Mouse (Mus musculus) cerebellum, adult 11-12 months (tissue): ENCODE measurements around the gene Slc10a4.
"Not testable (repeated sequence)": the region's sequence is repeated elsewhere in the genome, so short reads cannot be mapped to it uniquely, and the experiment has no call there.

Experiments
- DNase-seq: peaks from one replicate; pipeline ENCODE4 v3.0.0; 2022

The Slc10a4 gene

DNA sequence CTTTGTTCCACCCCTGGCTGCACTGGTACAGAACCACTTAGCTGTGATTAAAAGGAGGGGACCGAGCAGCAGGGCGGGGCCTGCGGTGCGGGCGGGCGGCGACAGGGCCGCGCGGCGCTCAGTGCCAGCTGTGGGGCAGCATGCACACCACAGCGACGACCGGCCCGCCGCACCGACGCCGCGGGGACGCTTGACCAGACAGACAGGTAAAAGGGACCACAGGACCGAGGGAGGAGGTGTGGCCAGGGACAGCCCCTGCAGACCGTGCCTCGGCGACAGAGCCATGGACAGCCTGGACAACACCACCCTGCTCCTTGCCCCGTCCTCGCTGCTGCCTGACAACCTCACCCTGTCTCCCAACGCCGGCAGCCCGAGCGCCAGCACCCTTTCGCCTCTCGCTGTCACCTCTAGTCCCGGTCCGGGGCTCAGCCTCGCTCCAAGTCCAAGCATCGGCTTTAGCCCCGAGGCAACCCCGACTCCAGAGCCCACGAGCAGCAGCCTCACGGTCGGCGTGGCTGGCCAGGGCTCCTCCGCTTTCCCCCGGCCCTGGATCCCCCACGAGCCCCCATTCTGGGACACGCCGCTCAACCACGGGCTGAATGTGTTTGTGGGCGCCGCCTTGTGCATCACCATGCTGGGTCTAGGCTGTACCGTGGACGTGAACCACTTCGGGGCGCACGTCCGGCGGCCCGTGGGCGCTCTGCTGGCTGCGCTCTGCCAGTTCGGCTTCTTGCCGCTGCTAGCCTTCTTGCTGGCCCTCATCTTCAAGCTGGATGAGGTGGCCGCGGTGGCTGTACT lies at the start of gene Slc10a4:
Gene Slc10a4, plus strand, starts transcription at position 100 of the 798 bp plus-strand sequence.
- DNase-seq = no peak

DNA sequence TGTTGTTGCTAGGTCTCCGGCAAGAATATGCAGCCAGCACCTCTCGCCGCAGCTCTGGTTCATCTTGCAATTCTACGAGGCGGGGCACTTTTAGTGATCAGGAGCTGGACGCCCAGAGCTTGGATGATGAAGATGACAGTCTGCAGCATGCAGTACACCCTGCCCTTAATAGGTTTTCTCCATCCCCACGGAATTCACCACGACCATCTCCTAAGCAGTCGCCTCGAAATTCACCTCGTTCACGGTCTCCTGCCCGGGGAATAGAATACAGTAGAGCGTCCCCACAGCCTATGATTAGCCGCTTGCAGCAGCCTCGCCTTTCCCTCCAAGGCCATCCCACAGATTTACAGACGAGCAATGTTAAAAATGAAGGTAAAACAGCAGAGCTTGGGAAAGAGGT lies 49.4 kb upstream of the Slc10a4 start:
- DNase-seq = no peak

GRCm38 (mm10) chr5:72960096-72960495 lies 46.6 kb upstream of the Slc10a4 start:
- no peak for DNase-seq

GRCm38 (mm10) chr5:72965706-72966105 lies 41.0 kb upstream of the Slc10a4 start:
- no peak for DNase-seq

GRCm38 (mm10) chr5:72972435-72972834 lies 34.2 kb upstream of the Slc10a4 start:
- DNase-seq = no peak

DNA sequence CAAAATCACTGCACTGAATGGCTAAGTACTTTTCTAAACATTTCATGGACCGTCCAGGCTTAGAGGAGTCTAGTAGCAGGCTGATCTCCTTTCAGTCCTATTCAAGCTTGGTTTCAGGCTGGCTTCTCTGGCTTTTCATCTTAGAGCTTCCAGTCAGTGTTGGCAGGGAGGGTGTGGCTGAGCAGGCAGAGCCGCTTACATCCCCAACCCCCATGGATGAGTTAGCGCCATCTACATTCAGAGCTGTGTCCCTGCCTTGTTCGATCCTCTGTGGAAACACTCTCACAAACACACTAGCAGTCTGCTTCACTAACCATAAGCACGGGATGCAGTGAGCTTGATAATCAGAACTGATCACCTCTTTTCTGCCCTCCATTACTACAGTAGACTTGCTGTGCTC lies 33.7 kb upstream of the Slc10a4 start:
- no peak for DNase-seq

GRCm38 (mm10) chr5:72974602-72975001 lies 32.1 kb upstream of the Slc10a4 start, which contains the start of gene Gm10135:
Gm10135 (minus strand) TSS chr5:72974702.
- no peak for DNase-seq

GRCm38 (mm10) chr5:72975996-72976395 lies 30.7 kb upstream of the Slc10a4 start:
- no peak for DNase-seq

- DNase-seq = no peak
These were observed 30.1 kb upstream of the Slc10a4 start for GRCm38 (mm10) chr5:72976539-72976938.

DNA sequence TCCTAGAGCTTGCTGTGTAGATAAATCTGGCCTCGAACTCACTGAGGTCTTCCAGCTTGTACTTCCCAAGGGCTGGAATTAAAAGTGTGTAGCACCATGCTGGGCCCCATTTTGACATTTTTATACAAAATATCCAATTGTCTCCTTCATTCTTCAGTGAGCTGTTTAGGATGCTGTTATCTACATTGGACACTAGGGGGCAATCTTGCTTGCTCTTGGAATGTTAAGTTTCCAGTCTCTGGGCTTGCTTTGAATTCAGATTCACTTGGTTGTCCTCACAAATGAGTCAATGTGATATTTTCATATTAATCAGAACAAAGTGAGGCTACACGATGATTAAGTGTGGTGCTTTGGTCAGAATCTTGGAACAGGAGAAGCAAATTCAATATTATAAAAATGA lies 22.6 kb upstream of the Slc10a4 start:
- DNase-seq = no peak

DNA sequence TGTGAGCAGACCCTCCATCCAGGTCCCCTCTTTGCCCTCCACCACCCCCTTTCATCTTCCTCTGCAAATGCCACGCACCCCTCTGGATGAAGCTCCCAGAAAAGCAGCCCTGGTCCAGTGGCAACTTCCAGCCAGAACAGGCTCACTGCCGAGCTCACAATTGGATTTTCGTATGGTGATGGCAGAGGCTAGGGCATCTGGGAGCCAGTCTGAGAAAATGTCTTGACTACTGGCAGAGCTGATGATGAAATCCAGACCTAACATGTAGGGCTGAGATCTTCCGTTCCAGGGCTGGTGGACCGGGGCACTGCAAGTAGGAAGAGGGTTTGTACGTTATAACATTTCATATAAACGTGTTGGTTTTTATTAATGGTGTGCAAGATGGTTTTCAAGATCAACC lies 18.9 kb upstream of the Slc10a4 start:
- DNase-seq = no peak

GRCm38 (mm10) chr5:72989756-72990155 lies 16.9 kb upstream of the Slc10a4 start:
- no peak for DNase-seq

DNA sequence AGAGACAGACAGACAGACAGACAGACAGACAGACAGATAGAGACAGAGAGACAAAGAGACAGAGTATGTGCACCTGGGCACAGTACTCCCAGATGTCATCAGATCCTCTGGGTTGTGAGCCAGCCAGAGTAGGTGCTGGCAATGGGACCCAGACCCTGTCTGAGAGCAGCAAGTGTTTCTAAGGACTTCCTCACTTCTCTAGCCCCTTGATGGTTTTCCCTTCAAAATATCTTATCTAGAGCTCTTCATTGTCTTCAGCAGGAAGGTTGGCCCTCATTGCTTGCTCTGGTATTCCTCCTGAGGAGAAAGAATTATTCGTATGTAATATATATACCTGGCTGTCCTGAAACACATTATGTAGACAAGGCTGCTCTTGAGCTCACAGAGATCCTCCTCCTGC lies 14.2 kb upstream of the Slc10a4 start:
- DNase-seq = no peak

DNA sequence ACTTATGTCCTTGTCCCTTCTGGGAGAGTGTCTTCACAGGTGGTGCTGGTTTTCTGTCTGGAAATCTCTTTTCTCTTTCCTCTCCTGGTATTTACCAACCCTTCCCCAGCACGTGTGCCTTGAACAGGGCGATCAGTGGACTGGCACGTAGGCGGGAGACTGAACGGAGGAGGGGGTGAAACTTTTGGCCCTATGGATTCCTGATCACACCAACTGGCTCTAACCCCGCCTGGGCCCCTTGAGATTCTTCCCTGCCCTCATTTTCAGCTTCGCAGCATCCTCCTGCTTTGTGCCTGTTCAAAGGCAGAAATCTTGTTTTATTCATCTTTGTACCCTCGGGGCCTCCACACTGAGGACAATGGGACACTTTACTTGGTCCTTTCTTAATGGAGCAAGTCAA lies 12.3 kb upstream of the Slc10a4 start:
- no peak for DNase-seq

- no peak for DNase-seq
These were observed 11.8 kb upstream of the Slc10a4 start for GRCm38 (mm10) chr5:72994928-72995327.

GRCm38 (mm10) chr5:72995379-72995778 lies 11.3 kb upstream of the Slc10a4 start:
- DNase-seq = no peak

DNA sequence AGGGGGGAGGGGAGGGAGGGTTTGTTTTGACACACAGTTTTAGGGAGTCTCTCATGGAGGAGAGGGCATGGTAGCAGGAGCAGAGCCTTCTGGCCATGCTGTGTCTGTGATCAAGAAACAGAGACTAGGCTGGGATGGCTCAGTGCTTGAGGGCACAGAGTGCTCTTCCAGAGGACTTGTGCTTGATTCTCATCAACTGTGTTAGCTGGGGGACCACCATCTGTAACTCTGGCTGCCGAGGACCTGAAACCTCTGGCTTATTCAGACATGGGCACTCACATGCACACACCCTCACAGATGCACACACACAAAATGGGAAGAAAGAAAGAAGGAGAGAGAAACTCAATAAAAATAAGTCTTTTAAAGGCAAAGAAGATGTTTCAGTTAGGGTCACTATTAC lies 8.1 kb upstream of the Slc10a4 start:
- DNase-seq = not testable (repeated sequence)

DNA sequence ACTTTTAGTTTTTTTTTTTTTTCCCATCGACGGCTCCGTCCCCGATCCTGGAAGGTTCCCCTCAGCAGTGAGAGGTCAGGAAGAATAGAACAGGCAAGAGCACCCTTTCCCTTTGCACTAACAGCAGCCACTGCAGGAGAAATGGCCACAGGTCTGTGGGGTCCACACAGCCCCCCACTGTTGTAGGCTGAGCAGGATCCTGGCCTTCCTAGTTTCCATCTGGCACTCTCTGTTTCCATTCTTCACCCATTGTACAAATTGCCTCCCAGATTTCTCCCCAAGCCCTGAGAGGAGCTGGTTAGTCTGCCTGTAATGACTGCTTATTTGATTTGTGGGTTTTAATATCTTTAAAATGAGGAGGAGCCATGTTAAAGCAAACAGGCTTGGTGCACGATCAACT lies 2.6 kb upstream of the Slc10a4 start:
- no peak for DNase-seq

GRCm38 (mm10) chr5:73007582-73007959 lies 888 bp downstream of the Slc10a4 start:
- DNase-seq = no peak

GRCm38 (mm10) chr5:73008230-73008629 lies 1.5 kb downstream of the Slc10a4 start:
- not testable (repeated sequence) for DNase-seq

GRCm38 (mm10) chr5:73011806-73012205 lies 5.1 kb downstream of the Slc10a4 start:
- DNase-seq = not testable (repeated sequence)

DNA sequence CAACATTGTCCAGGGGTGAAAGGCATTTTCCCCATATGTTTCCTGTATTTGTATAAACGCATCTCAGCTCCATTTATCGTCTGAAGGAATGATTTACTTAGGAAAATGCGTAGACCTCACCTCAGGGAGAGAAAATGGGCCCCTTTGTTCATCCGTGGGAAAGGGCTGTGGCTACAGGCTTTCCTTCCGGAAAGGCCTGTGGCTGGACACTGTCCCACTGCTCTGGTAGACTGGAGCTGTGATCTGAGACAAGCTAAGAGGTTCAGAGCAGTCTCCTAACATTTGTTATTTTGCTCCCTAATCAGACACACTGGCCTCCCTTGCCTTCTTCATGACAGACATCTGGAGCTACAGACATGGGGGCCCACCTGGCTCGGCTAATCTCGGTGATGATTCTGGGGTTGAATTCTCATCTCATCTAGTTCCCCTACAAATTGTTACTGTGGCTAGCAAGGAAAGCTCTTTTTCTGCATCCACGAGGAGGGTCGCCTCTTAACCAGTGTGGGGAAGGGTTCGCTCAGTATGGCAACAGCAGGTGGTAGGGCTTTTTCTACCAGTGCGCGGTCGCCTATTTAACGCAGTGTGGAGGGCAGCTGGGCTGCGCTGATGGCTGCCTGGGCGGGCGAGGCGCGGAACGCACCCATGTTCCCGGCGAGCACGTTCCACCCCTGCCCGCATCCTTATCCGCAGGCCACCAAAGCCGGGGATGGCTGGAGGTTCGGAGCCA lies 6.4 kb downstream of the Slc10a4 start:
- DNase-seq = not testable (repeated sequence)

DNA sequence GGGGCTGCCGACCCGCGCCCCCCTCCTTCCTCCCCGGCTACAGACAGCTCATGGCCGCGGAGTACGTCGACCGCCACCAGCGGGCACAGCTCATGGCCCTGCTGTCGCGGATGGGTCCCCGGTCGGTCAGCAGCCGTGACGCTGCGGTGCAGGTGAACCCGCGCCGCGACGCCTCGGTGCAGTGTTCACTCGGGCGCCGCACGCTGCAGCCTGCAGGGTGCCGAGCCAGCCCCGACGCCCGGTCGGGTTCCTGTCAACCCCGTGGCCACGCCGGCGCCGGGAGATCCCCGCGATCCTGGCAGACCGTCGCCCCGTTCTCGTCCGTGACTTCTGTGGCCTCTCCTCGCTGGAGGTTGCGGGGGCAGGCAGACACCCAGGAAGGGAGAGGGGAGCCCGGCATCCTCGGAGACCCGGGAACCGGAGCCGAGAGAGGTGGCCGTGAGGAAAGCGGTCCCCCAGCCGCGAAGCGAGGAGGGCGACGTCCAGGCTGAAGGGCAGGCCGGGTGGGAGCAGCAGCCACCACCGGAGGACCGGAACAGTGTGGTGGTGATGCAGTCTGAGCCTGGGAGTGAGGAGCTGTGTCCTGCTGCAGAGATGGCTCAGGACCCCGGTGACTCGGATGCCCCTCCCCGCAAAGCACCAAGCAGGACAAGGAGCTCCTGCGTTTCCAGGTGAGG lies 7.1 kb downstream of the Slc10a4 start:
- not testable (repeated sequence) for DNase-seq

DNA sequence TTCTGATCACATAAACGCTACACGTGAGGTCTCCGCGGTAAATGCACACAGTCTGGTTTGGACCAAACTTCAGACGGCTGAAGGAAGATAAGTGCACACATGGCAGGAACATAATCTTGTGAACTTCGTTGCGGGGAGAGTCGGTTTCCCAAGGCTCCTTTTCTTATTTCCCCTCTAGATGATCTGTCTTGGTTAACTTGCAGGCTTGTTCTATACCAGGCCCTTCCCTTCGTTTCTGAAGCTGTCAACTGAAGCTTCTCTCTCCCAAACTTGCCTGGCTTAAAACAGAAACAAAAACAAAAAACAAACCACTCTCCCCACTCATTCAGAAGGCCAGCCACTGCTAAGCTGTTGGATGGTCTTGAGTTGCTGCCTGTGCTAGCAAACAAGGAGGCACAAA lies 8.1 kb downstream of the Slc10a4 start:
- DNase-seq = no peak
